Mouse (Mus musculus) forebrain, embryonic 11.5 days (tissue): ENCODE data around the gene Tenm2. TPM values are rescaled to one million over a fixed set of nuclear protein-coding genes. Genes with fewer than 3 reads are reported as not detected.

Experiments used
- ATAC-seq: fragments of 200-750 bp; cut with Nextera tagmentation; replicated peaks from 2 replicates; pipeline ENCODE4 v1.8.0; 2017; ENCODE audit warnings: moderate TSS enrichment; ENCODE audit not compliant: low FRiP score
- DNase-seq: peaks from one replicate; pipeline ENCODE4 v3.0.0-alpha.2; 2017; ENCODE audit warnings: low spot score
- H3K27ac ChIP-seq: fragments of 300-500 bp; sonication (generic); 2 replicates; pipeline ENCODE4 v1.5.1; 2014; ENCODE audit warnings: low read depth, low read length
- H3K27me3 ChIP-seq: fragments of 300-500 bp; sonication (generic); 2 replicates; pipeline ENCODE4 v1.6.1; 2014; ENCODE audit warnings: mild to moderate bottlenecking, low read length, mixed read lengths; ENCODE audit not compliant: control insufficient read depth, insufficient read depth
- H3K36me3 ChIP-seq: fragments of 300-500 bp; sonication (generic); 2 replicates; pipeline ENCODE4 v1.6.1; 2014; ENCODE audit warnings: mild to moderate bottlenecking, low read length, moderate library complexity, mixed read lengths; ENCODE audit not compliant: control insufficient read depth, insufficient read depth
- H3K4me1 ChIP-seq: fragments of 300-500 bp; sonication (generic); replicated peaks from 2 replicates; pipeline ENCODE4 v1.6.1; 2014; ENCODE audit warnings: low read length, mixed read lengths; ENCODE audit not compliant: control insufficient read depth, insufficient read depth
- H3K4me2 ChIP-seq: fragments of 300-500 bp; sonication (generic); 2 replicates; pipeline ENCODE4 v1.6.1; 2014; ENCODE audit warnings: low read depth, mild to moderate bottlenecking, low read length, moderate library complexity, mixed read lengths; ENCODE audit not compliant: severe bottlenecking
- H3K4me3 ChIP-seq: fragments of 300-500 bp; sonication (generic); 2 replicates; pipeline ENCODE4 v1.5.1; 2014; ENCODE audit warnings: low read depth, low read length
- H3K9ac ChIP-seq: fragments of 300-500 bp; sonication (generic); 2 replicates; pipeline ENCODE4 v1.6.1; 2014; ENCODE audit warnings: low read length
- H3K9me3 ChIP-seq: fragments of 300-500 bp; sonication (generic); 2 replicates; pipeline ENCODE4 v1.6.1; 2016; ENCODE audit warnings: low read length, mixed read lengths; ENCODE audit not compliant: control insufficient read depth
- WGBS: fragments of 180-500 bp; shearing (Covaris S2); extraction: QIAGEN DNeasy Blood & Tissue Kit; methylation state at CpG from one replicate; pipeline ENCODE4 v1.1.7; 2014; 5-methylcytosine and 5-hydroxymethylcytosine counted together
- polyA plus RNA-seq: library from polyadenylated mRNA; unstranded; fragments of >200 nt; fragmentation: Nextera tagmentation; extraction: Ambion mirVana; gene quantifications from 2 replicates; pipeline ENCODE4 v1.2.1, GENCODE M21; 2014

Tenm2 gene
- polyA plus RNA-seq, 1 experiment from 2014 or later: 3.8 TPM

DNA sequence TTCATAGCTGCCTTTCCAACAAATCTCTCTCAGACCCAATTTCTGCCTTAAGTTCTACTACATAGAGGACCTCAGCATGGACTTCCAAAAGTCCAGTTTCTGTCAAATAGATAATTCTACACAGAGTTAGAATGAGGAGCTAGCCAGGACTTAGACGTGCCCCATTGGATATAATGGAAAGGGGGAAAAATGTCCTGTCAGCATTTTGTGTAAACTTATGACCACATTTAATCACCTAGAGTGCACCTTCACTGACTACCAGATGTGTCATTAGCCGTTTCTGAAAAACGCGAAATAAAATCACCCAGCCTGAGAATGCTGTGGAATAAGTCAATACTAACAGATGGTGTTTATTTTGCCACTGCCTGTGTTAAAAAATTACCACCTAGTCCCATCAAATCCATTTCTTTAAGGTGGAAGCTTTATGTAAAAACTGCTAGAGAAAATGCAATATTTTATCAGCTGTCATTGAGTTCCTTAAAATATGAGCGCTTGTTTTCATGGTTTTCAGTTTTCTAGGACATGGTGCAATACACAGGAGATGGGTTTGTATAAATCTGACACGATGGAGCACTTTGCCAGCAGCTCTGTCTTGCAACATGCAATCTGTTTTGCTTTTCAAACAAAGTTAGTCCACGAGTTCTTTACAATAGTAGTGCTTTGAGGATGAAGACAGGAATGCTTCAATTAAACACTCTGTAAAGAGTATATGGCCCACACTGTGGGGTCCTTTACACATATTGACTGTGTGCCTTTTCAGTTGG, 674.8 kb downstream of the Tenm2 start:
- Histone ChIP-seq H3K4me2 (no peak overlapping the region), H3K9ac (no peak overlapping the region), H3K9me3 (no peaks in the 10 kb centered on the region), H3K4me3 (no peak overlapping the region), H3K36me3 (no peaks in the 10 kb centered on the region), H3K4me1 (no peaks in the 10 kb centered on the region), H3K27ac (no peak overlapping the region), H3K27me3 (no peaks in the 10 kb centered on the region)
- WGBS: 87% methylated on average over 7 of the region's 7 CpGs
- no peak for ATAC-seq
- no peak for DNase-seq

DNA sequence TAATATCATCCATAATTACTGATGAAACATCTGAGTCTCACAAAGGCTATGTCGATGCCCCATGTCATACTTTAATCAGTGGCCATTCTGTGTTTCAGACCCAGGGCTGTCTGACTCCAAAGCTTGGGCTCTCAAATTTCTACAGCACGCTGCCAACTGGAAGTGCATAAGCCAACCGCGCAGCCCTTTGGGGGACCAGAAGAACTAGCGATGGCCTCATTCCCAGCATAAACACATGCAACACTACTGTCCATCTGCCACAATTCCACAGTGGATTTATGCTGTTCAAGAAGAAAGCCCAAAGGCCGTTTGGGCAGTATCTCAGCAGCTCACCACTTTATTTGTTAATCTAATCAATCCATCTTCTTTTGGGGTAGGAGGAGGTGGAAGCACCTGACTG, 678.4 kb downstream of the Tenm2 start:
- ATAC-seq (no peak), DNase-seq (no peak)
- no peaks in the 10 kb centered on the region for H3K27me3 ChIP-seq
- no peak overlapping the region for H3K9ac ChIP-seq
- peaks cover 8% of the 10 kb centered on the region; the same call in 1 of the 2 replicates for H3K4me1 ChIP-seq
- no peaks in the 10 kb centered on the region for H3K36me3 ChIP-seq
- 86% methylated on average over 6 of the region's 6 CpGs for WGBS
- H3K9me3 ChIP-seq: no peaks in the 10 kb centered on the region
- H3K4me2 ChIP-seq: no peak overlapping the region
- no peak overlapping the region for H3K27ac ChIP-seq
- no peak overlapping the region for H3K4me3 ChIP-seq

DNA sequence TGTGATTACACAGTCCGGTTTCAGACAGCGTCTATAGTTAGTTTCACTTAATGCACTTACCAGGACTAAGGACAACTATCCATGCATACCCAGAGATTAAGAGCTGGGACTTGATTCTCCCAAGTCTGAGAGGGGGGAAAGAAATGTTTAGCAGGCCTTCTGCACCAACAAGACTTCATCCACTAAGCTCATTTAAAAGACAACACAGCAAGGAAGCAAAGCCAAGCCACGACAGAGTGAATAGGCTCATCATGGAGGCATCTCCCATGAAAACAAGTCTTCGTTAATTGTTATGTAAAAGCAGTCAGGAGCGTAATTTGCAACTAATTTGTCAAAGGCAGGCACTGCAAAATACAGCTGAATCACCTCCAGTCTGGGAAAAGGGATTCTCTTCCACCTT, 682.5 kb downstream of the Tenm2 start:
- Histone ChIP-seq H3K4me3 (no peak overlapping the region), H3K27ac (peak overlapping the region; percentile 28; the same call in 1 of the 2 replicates), H3K9ac (no peak overlapping the region), H3K4me2 (no peak overlapping the region), H3K27me3 (no peaks in the 10 kb centered on the region), H3K36me3 (no peaks in the 10 kb centered on the region), H3K4me1 (peaks cover 12% of the 10 kb centered on the region), H3K9me3 (no peaks in the 10 kb centered on the region)
- ATAC-seq (no peak), DNase-seq (no peak)
- WGBS: 24% methylated on average over 5 of the region's 5 CpGs

DNA sequence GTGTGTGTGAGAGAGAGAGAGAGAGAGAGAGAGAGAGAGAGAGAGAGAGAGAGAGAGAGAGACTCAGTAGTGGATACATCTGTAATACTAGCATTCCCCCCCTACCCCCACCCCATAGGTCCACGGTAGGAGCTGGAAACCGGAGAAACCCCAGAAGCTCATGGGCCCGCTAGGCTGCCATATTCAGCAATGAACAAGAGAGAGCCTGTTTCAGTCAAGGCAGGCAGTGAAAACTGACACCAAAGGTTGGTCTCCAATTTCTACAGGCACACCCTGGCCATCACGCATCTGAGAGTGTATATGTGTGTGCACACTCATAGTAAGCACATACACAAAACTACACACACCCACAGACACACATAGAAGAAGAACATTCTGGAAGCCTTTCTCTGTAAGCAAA, 685.1 kb downstream of the Tenm2 start:
- no peaks in the 10 kb centered on the region for H3K36me3 ChIP-seq
- no peaks in the 10 kb centered on the region for H3K9me3 ChIP-seq
- no peak overlapping the region for H3K4me2 ChIP-seq
- no peak overlapping the region for H3K4me3 ChIP-seq
- H3K27ac ChIP-seq: no peak overlapping the region
- no peaks in the 10 kb centered on the region for H3K27me3 ChIP-seq
- no peak for DNase-seq
- 90% methylated on average over 4 of the region's 4 CpGs for WGBS
- peaks cover 12% of the 10 kb centered on the region for H3K4me1 ChIP-seq
- ATAC-seq: no peak
- H3K9ac ChIP-seq: no peak overlapping the region

DNA sequence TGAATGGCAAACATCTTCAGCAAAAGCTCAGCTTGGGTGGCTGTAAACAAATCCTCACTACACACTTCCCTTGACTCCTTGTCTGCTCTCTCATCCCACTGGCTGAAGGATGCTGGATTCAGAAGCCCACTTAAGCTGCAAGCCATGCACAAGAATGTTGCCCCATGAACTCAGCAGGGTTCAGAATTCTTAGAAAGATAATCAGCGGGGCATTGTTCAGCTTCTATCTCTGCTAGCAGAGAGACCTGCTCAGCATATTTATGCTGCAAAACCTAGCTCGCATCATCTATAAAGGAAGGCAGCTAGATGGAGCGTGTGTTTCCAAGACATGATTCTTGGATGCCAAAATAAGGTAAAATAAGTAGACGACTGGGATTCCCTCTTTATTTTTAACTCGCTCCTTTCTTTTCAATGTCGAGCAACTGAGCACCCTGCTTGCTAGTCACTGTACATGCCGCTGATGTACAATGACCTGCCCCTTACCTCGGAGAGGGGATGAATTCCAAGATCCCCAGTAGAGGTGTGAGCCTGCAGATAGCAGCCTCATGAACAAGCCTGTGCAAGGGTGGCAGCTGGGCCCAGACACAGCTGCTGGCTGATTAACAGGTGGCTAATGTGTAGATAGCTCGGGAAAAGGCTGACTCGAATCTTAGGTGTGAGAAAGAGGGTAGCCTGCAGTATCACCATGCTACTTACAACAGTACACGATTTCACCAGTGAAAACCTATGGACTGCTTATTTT, 686.2 kb downstream of the Tenm2 start:
- Histone ChIP-seq H3K27me3 (no peaks in the 10 kb centered on the region), H3K4me2 (no peak overlapping the region), H3K4me3 (no peak overlapping the region), H3K9ac (no peak overlapping the region), H3K4me1 (peaks cover 12% of the 10 kb centered on the region), H3K9me3 (no peaks in the 10 kb centered on the region), H3K27ac (no peak overlapping the region), H3K36me3 (no peaks in the 10 kb centered on the region)
- 66% methylated on average over 11 of the region's 11 CpGs for WGBS
- 0 out of 2 replicates have a peak, but pooled peaks have one; percentile 23 for ATAC-seq
- no peak for DNase-seq

DNA sequence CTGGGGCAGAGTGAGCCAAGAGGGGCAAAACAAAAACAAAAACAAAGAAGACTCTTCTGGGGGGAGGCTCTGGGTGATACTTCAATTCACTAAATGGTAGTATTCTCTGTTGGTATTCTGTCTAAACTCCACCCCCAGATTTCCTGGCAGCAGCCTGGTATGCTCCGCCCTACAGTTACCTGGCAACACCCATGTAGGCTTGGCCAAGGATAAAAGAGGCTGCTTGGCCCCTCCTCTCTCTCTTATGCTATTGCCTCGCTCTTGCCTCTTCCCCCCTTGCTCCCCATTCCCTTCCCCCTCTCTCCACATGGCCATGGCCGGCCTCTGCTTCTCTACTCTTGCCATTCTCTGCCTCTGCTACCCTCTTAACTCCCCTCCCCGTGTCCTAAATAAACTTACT, 687.6 kb downstream of the Tenm2 start:
- Histone ChIP-seq H3K4me3 (no peak overlapping the region), H3K4me1 (peaks cover 8% of the 10 kb centered on the region), H3K4me2 (no peak overlapping the region), H3K27ac (no peak overlapping the region), H3K27me3 (no peaks in the 10 kb centered on the region), H3K9me3 (no peaks in the 10 kb centered on the region), H3K9ac (no peak overlapping the region), H3K36me3 (no peaks in the 10 kb centered on the region)
- DNase-seq: no peak
- 78% methylated on average over 4 of the region's 4 CpGs for WGBS
- peak; percentile 74; the same call in 1 of the 2 replicates for ATAC-seq

DNA sequence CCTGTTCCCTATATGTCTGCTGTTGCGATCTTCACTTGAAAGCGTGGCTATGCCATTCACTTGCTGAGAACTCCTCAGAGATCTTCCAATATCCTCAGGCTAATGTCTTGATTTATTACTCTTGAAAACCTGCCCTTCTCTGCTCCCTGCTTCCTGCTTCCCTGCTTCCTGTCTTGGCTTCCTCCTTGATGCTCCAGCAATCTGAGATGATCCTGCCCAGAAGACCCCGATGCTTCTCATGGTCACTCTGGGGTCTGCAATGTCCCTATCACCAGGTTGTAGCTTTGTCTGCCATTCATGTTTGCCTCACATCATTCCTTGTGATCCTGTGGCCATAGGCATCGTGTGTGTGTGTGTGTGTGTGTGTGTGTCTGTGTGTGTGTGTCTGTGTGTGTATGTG, 697.6 kb downstream of the Tenm2 start:
- H3K27me3 ChIP-seq: no peaks in the 10 kb centered on the region
- H3K27ac ChIP-seq: no peak overlapping the region
- no peak overlapping the region for H3K9ac ChIP-seq
- H3K36me3 ChIP-seq: no peaks in the 10 kb centered on the region
- DNase-seq (no peak), ATAC-seq (no peak)
- H3K4me1 ChIP-seq: no peaks in the 10 kb centered on the region
- WGBS: 95% methylated on average over 4 of the region's 4 CpGs
- H3K9me3 ChIP-seq: no peaks in the 10 kb centered on the region
- no peak overlapping the region for H3K4me3 ChIP-seq
- H3K4me2 ChIP-seq: no peak overlapping the region

DNA sequence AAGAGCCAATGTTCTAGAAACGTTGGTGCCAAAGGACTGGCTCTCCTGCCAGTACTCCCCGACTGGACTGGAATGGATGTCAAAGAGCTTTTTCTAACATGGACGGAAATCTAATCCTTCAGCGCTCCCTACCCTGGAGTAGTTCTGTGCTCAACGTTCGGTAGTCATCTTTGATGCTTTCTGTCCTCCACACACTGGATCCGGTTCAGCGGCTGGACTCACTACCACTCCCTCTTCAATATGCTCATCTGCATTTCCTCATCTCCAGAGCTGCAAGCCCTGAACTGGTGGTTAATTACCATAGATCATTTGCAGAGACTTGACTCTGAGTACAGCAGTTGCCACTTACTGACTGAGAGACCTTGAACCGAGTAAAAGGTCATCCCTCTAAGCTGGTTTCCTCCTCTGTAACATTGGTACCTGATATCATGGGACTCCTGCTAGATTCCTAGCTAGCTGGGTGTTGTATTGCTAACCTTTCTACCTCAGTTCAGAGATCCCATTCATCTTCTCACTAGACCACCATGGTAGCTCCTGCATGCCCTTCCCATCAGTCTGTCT, 698.1 kb downstream of the Tenm2 start:
- no peaks in the 10 kb centered on the region for H3K27me3 ChIP-seq
- H3K4me2 ChIP-seq: no peak overlapping the region
- ATAC-seq (no peak), DNase-seq (no peak)
- no peak overlapping the region for H3K9ac ChIP-seq
- H3K27ac ChIP-seq: no peak overlapping the region
- WGBS: 90% methylated on average over 9 of the region's 9 CpGs
- no peaks in the 10 kb centered on the region for H3K36me3 ChIP-seq
- H3K4me3 ChIP-seq: no peak overlapping the region
- no peaks in the 10 kb centered on the region for H3K9me3 ChIP-seq
- H3K4me1 ChIP-seq: no peaks in the 10 kb centered on the region
